12 mouse cellular contexts compared by ENCODE assay signal in the genomic region with DNA sequence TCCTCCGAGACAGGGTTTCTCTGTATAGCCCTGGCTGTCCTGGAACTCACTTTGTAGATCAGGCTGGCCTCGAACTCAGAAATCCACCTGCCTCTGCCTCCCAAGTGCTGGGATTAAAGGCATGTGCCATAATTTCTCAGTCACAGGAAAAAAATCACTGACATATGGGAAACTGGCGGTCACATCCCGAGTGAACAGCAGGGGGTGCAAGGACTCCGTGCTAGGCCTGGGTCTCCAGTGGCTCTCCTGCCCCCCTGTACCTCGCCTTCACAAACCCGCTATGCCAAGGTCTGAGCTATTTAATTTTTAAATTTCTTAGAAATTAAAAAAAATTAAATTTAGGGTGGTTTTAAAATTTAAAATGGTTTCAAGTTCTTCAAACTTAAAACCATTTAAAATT. TPM values are rescaled to one million over a fixed set of nuclear protein-coding genes. Genes with fewer than 3 reads are reported as not detected.
DNase-seq lines count a peak whose midpoint lies in the region; ATAC-seq lines count a peak whose summit lies in the region.
"Not testable (repeated sequence)": the region's sequence is repeated elsewhere in the genome, so short reads cannot be mapped to it uniquely, and the experiment has no call there.
"Had no signal": no experiment of that assay in that cellular context is flagged by ENCODE, and none has a peak within 500 bp of the region (broad histone marks: within the 10 kb centered on the region; RNA-seq: fewer than 3 reads in every experiment).

No protein-coding gene starts in this region.

- not testable (repeated sequence) for H3K9me3 ChIP-seq in intestine, embryonic 16.5 days (ENCODE audit: control insufficient read depth, low read length); limb, embryonic 10.5 days (replicated peaks)

- peak; percentile 72 for DNase-seq in CD4-positive, CD25-positive, alpha-beta regulatory T cell, adult 2 months (ENCODE audit: low read depth, low spot score)
- DNase-seq in cerebellum, postnatal 14 days = peak; percentile 49 to 65
- DNase-seq in gastrocnemius, postnatal 10 days = peak; percentile 56
- peak; percentile 53 for DNase-seq in limb, embryonic 10.5 days (ENCODE audit: low spot score)
- peak; percentile 71 for DNase-seq in lung, postnatal 14 days
- peak; percentile 68 for DNase-seq in retina, embryonic 14.5 days (ENCODE audit: low spot score)
- peak; percentile 76 for DNase-seq in thymus, postnatal 14 days

- H3K4me1 ChIP-seq in intestine, embryonic 16.5 days (ENCODE audit: control insufficient read depth, insufficient read depth, low read length) = peaks cover 16% of the 10 kb centered on the region
- H3K4me1 ChIP-seq in limb, embryonic 10.5 days = not testable (repeated sequence)

- peak overlapping the region; percentile 71; the same call in 1 of the 2 replicates for H3K27ac ChIP-seq in intestine, embryonic 16.5 days (ENCODE audit: low read length)
- H3K27ac ChIP-seq in limb, embryonic 10.5 days = not testable (repeated sequence)

- ATAC-seq in intestine, embryonic 16.5 days = not testable (repeated sequence)

- H3K9ac ChIP-seq in intestine, embryonic 16.5 days (ENCODE audit: low read depth, low read length) = not testable (repeated sequence)

- 49% methylated on average over 7 of the region's 7 CpGs for WGBS in intestine, embryonic 16.5 days
- WGBS in limb, embryonic 10.5 days = 68% methylated on average over 7 of the region's 7 CpGs

- H3K4me2 ChIP-seq in intestine, embryonic 16.5 days (ENCODE audit: low read depth, low read length) = not testable (repeated sequence)

- not testable (repeated sequence) for H3K27me3 ChIP-seq in intestine, embryonic 16.5 days (replicated peaks; ENCODE audit: control insufficient read depth, insufficient read depth, low read length)
- H3K27me3 ChIP-seq in limb, embryonic 10.5 days (ENCODE audit: low read depth, poor library complexity, severe bottlenecking) = peaks cover 21% of the 10 kb centered on the region; the same call in 1 of the 2 replicates

- not testable (repeated sequence) for H3K4me3 ChIP-seq in intestine, embryonic 16.5 days (ENCODE audit: low read length); limb, embryonic 10.5 days

- not testable (repeated sequence) for H3K36me3 ChIP-seq in intestine, embryonic 16.5 days (ENCODE audit: control insufficient read depth, insufficient read depth, low read length); limb, embryonic 10.5 days

RNA-seq across cellular contexts. Expression of gene Emc8, which starts 12.0 kb away (rescaled TPM):
- 10 to 100 TPM; 42.7 to 47.2 TPM for total RNA-seq in gastrocnemius, postnatal 10 days (2021)
- 214 and 235 TPM in 2 replicates for polyA plus RNA-seq in intestine, embryonic 16.5 days (2015; fragmentation: Nextera tagmentation; extraction: Ambion mirVana)
- polyA plus RNA-seq in limb, embryonic 10.5 days (2016; fragmentation: Nextera tagmentation; extraction: Ambion mirVana) = 372 and 439 TPM in 2 replicates

RNA-seq across cellular contexts. Expression of gene Cox4i1, which starts 12.4 kb away (rescaled TPM):
- total RNA-seq in gastrocnemius, postnatal 10 days (2021) = 1,000 to 10,000 TPM; 1,346 to 1,605 TPM
- polyA plus RNA-seq in intestine, embryonic 16.5 days (2015; fragmentation: Nextera tagmentation; extraction: Ambion mirVana) = 1,710 and 1,737 TPM in 2 replicates
- 879 and 888 TPM in 2 replicates for polyA plus RNA-seq in limb, embryonic 10.5 days (2016; fragmentation: Nextera tagmentation; extraction: Ambion mirVana)

RNA-seq across cellular contexts. Expression of gene Gm27021, which starts 12.5 kb away (rescaled TPM):
- total RNA-seq in gastrocnemius, postnatal 10 days (2021) = not detected
- 1.5 TPM in 2 replicates for polyA plus RNA-seq in intestine, embryonic 16.5 days (2015; fragmentation: Nextera tagmentation; extraction: Ambion mirVana)
- 3.4 and 3.8 TPM in 2 replicates for polyA plus RNA-seq in limb, embryonic 10.5 days (2016; fragmentation: Nextera tagmentation; extraction: Ambion mirVana)
- total RNA-seq: adrenal gland, adult 2 months; G1E; gastrocnemius, adult 8-10 months; heart, postnatal 25 days had no signal

RNA-seq across cellular contexts. Expression of gene 1190005I06Rik, which starts 33.0 kb away (rescaled TPM):
- 1 to 10 TPM in 1 of 2 experiments, under 1 TPM in 1; 0.65 to 1.3 TPM for total RNA-seq in gastrocnemius, postnatal 10 days (2021)
- polyA plus RNA-seq in intestine, embryonic 16.5 days (2015; fragmentation: Nextera tagmentation; extraction: Ambion mirVana) = 1.8 and 1.9 TPM in 2 replicates
- polyA plus RNA-seq in limb, embryonic 10.5 days (2016; fragmentation: Nextera tagmentation; extraction: Ambion mirVana) = 2.7 and 3.4 TPM in 2 replicates

RNA-seq across cellular contexts. Expression of gene Irf8, which starts 55.8 kb away (rescaled TPM):
- 1 to 10 TPM; 2.0 to 2.6 TPM for total RNA-seq in gastrocnemius, postnatal 10 days (2021)
- 55.5 and 55.6 TPM in 2 replicates for polyA plus RNA-seq in intestine, embryonic 16.5 days (2015; fragmentation: Nextera tagmentation; extraction: Ambion mirVana)
- polyA plus RNA-seq in limb, embryonic 10.5 days (2016; fragmentation: Nextera tagmentation; extraction: Ambion mirVana) = 1.4 and 1.7 TPM in 2 replicates
